Mouse (Mus musculus) adrenal gland, postnatal 4 days (tissue): ENCODE results near the gene Mmp11. TPM values are rescaled to one million over a fixed set of nuclear protein-coding genes. Genes with fewer than 3 reads are reported as not detected.

Source experiments
- DNase-seq, 2 experiments: peaks; one replicate each; pipeline ENCODE4 v3.0.0; 2021 to 2022; ENCODE audit warnings: low spot score in 2 of 2, mixed read lengths in 2 of 2
- total RNA-seq, 2 experiments: library from RNA; stranded (reverse); gene quantifications; 2 replicates each; pipeline ENCODE4 v1.2.3; 2021

Gene Mmp11
- total RNA-seq, 2 experiments from 2014 or later = 14.7 to 19.0 TPM

DNA sequence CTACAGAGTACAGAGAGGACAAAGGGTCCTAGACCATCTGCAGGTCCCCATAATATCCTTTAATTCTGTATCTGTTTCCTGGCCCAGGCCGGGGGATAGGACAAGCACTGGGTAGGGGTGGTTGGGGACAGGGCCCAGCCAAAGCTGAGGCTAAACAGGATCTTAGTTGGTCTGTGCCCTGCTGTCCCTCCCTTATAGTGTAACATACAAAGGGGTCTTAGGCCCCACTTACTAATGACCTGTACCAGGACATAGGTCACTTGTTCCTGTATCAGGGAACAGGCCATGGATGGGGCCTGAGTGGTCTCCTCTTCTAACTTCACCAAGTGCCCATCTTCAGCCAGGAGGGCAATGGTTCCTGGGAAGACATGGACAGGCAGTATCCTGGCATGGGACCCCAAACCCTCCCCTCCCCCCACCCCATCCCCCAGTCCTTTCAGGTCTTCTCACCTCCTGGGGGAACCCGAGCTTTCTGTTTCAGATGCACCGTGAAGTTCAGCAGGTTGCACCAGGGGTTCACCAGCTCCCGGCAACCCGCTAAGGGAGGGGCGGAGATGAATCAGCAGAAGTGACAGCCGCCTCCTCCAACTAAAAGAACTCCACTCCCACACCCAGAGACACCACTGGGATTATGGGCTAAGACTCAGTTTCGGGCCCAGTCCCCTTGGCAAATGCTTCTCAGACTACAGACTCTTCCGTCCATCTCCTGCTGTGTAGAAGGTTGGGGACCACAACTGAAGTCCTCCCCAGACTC, 3.4 kb upstream of the Mmp11 start:
- DNase-seq = no peak

DNA sequence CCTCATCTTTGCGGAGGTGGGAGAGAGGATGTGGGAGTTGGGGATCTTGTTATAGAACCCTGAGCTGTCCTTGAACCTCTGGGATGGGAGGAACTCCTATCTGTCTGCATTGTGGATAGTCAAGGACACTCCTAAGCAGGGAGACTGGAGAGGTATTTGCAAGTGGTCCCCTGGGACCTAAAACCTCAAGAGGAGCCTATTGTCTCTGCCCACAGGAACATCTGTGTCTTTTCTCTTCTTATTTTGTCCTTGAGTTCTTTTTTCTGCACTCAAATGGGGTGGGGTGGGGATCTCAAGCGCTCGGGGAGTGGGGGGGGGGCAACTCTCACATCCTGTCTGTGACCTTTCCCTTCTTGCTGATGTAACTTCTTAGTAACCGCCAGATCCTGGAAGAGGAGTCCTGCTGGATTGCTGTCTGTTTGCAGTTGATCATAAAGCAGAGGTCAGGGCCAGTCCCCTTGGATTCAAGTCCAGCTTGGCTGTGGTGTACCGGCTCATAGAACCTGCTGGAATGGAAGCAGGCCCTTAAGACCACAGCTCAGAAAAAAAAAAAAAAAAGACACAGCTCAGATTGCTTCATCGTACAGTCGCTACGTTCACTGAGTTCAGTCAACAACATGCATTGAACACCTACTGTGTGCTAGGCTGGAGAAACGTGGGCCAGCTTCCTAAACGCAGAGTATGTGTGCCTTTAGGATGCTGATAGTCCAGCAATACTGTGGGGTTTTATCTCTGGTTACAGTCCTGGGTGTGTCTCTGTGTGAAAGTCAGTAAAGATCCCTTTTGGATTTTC, 1.8 kb upstream of the Mmp11 start:
- no peak for DNase-seq

DNA sequence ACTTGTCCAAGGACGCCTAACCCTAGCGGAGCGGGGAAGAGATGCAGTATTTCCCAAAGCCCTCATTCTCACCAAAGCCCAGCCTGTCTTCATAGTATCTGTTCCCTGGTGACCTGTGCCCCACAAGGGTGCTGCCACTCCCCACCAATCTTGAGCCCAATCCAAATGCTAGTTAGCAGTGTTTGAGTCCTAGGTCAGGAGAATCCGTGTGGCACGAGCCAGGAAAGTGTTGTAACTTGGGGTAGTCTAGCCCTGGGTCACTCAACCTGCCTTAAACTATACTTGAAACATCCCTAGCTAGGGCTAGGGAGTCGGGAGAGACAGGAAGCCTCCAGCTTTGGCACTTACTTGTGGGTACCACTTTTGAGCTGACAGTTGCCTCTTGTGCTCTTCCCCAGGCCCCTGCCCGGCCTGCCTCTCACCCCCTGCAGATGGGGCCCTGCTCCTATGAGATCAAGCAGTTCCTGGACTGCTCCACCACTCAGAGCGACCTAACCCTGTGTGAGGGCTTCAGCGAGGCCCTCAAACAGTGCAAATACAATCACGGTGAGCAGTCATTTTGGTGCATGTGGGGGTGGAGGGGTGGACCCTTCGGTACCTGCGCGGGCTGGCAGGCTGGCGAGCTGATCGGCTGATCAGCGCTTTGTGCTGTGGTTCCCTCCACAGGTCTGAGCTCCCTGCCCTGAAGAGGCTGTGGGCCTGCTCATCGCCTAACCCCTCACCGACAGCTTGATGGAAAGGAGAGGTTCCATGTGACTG, 792 bp upstream of the Mmp11 start:
- no peak for DNase-seq

GRCm38 (mm10) chr10:75934991-75935390, 1.3 kb downstream of the Mmp11 start:
- DNase-seq = no peak

- no peak for DNase-seq
Measured at GRCm38 (mm10) chr10:75932891-75933290, 3.4 kb downstream of the Mmp11 start, which contains the start of gene Chchd10. Chchd10 (plus strand) TSS chr10:75933130.

GRCm38 (mm10) chr10:75932081-75932678, 4.1 kb downstream of the Mmp11 start:
- peak in 1 of 2 experiments; percentile 28 for DNase-seq

- DNase-seq = no peak
Measured at GRCm38 (mm10) chr10:75931311-75931710, 5.0 kb downstream of the Mmp11 start.

GRCm38 (mm10) chr10:75930304-75930703, 6.0 kb downstream of the Mmp11 start:
- DNase-seq = no peak

DNA sequence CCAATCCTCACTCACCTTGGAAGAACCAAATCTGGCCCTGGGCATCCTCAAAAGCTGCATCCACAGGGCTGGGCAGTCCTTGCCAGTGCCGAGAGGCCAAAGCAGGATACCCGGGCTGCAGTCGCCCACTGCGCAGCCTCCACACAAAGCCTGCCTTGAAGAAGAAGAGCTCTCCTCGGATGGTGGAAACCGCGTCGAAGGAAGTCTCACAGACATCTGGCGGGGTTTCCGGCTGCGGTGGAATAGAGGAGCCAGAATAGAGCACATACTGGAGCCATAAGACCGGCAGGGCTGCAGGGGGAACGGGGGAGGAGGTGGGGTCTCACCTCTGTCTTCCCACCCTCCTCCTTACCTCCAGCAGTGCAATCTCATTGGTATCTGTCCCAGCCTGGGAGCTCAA, 9.9 kb downstream of the Mmp11 start:
- no peak for DNase-seq

GRCm38 (mm10) chr10:75924324-75924723, 12.0 kb downstream of the Mmp11 start:
- DNase-seq = no peak

DNA sequence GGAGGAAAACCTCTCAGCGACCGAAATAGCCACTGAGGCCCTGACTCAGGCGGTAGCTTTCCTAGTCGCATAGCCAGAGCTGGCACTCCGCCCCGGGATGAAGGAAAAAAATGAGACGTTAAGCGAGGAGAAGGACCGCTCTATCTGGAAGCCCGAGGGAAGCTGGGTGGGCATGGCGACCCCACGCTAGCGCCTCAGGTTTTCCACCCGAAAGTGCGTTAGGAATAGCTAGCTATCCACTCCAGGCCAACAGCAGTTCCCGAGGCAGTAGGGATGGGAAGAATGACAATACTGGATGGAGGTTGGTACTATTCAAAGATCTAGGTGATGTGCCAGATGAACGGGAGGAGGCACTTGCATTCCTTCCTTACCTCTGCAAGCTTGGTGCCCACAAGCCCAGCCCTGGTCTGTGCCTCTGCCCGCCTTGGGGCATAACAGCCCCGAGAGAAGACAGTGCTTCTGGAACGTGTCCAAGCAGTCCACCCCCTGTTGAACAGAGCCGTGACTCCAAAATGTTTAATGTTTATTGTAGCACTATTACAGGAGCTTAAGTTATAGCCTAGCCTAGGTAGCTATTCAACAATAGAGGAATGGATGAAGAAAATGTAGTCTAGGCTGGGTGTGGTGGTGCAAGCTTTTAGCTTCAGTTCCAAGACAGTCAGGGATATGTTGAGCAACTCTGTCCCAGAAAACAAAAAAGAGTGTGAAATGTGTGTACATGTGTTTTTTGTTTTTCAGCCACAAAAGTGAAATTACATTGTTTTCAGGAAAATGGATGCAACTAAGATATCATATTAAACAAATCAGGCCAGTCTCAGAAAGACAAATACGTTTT, 14.4 kb downstream of the Mmp11 start:
- DNase-seq = no peak

GRCm38 (mm10) chr10:75921026-75921725, 15.1 kb downstream of the Mmp11 start, which contains the start of gene Smarcb1:
Smarcb1 (minus strand) TSS chr10:75921617.
- peak; percentile 80 to 83 for DNase-seq

DNA sequence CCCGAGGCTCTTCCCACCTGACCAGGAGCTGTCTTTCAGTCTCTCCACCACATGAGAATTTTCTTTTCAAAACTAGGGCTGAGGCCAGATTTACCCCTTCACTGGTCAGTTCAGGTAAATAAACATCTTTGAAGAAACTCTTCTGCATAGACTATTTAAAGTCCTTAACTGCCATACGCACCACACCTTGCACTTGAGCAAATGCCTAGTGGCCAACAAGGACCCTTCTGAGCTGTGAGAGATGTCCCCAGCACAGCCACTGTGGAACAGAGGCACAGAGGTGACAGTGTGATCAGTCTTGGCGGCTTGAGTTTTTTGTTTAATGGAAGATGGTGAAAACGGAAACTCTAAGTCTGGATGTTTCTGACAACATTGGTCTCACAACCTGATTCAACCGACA, 17.3 kb downstream of the Mmp11 start:
- DNase-seq = no peak

DNA sequence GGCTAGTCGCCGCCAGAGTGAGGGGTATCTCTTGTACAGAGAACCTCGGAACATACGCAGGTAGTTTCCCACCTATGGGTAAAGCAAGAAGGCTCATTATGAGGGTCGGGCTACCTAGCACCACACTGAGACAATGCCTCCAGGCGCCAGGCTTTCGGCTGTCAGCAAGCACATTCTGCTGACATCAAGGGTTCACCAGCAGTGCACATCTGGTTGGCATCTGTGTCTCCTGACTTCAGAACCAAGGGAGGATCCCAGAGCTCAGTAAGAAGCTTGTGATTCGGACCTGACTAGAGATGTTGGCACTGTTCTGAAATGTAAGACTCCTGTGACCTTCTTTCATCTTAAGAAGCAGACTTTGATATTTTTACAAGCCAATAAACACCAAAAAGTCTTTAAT, 19.5 kb downstream of the Mmp11 start:
- no peak for DNase-seq

DNA sequence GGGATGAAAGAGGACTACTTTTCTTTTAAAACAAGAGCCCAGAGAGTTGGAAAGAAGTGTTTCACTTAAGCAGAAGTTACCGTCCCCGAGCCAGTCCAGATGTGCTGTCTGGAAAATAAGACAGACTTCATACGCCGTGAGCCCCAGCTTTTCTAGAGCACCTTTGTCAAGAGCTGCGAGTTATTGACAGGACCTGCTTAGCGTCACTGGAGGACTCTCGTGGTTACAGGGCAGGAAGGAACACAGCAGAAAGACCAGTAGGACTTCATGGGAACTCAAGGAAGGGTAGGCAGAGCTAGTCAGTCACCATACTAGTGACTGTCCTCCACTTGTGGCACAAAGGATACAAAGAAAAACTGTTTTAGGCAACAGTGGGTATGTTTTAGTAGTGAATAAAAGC, 20.7 kb downstream of the Mmp11 start:
- DNase-seq = no peak

- DNase-seq = no peak
Measured at GRCm38 (mm10) chr10:75913013-75913589, 23.2 kb downstream of the Mmp11 start.

DNA sequence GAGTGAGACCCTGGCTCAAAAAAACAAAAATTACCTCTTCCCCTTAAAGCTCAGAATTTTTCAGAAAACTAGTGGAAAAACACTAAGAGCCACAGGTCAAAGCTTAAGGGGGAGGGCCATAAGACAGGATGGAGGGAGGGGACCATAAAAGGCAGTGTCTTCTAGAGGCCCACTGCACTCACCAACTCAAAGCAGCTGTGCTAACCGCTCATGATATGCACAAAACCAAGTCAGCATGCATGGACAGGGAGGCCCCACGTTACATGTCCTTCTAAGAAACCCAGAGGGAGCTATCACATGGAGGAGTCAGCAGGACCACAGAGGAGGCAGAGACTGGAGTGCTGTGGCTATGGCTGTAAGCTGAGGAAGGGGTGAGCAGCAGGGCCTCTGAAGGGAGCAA, 25.6 kb downstream of the Mmp11 start:
- no peak for DNase-seq

DNA sequence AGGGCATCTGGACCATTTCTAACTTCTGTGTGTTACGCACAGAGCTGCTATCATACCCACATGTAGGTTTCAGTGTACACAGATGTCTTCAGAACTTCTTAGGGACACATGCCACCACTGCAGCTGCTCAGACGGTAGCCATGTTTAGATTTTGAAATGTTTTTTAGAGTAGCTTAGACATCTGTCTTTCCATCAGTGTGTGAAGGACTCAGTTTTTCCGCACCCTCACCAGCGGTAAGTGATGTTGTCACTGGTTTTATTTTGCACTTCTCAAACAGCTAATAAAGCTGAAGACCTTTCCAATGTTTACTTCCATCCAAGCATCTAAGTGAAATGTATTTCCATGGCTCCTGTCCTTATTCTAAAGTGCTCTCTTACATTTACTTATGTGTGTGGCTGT, 29.4 kb downstream of the Mmp11 start:
- no peak for DNase-seq

- DNase-seq = no peak
Measured at GRCm38 (mm10) chr10:75904391-75904790, 31.9 kb downstream of the Mmp11 start.
